Mouse (Mus musculus) spleen, adult 12 weeks (tissue): ENCODE results near the gene Tmem121.
A peak's percentile ranks its signal among the peaks of the same experiment; 100 is the strongest.
"Not testable (repeated sequence)": the region's sequence is repeated elsewhere in the genome, so short reads cannot be mapped to it uniquely, and the experiment has no call there.

ENCODE experiments used
- DNase-seq: peaks from one replicate; pipeline ENCODE4 v3.0.0; 2022; ENCODE audit warnings: low spot score

The Tmem121 gene

GRCm38 (mm10) chr12:113187584-113188295, 2.0 kb downstream of the Tmem121 start:
- DNase-seq, result peak; percentile 56

GRCm38 (mm10) chr12:113188349-113189055, 2.8 kb downstream of the Tmem121 start:
- DNase-seq, result no peak

DNA sequence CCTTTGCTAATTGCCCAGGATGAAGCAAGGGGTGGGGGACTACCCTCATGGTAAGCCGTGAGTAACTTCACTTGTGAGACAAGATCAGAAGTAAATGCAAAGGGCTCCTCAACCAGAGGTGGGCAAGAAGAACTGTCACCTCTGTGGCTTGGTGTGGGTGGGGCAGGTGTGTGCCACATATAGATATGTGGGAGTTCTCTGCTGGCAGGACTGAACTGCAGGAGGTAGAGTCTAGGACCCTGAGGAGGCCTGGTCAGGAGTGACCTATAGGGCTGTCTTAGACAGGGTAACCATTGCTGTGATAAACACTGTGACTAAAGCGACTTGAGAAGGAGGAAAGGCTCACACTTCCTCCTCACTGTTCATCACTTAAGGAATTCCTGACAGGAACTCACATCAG, 7.7 kb downstream of the Tmem121 start:
- DNase-seq, result no peak

DNA sequence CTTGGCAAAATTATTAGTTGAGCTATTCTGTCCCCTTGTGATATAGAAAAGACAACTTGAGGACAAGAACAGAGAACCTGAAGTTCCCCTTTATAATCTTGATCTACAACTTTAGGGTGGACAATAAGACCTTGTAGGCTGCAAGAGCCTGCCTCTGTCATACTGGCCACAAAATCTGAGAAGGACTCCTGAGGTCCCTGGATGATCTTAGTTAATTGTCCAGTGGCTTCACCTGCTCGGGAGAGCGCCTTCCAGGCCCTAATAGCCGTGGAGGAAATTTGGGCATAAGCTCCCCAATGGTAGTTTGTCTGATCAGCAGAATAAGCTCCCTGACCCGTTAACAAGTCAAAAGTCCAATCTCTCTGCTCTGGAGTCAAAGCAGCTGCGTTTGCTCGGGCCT, 13.4 kb downstream of the Tmem121 start:
- not testable (repeated sequence) for DNase-seq

GRCm38 (mm10) chr12:113201301-113201700, 15.6 kb downstream of the Tmem121 start:
- DNase-seq, result no peak

- DNase-seq, result no peak
Observed at GRCm38 (mm10) chr12:113202008-113202407, 16.3 kb downstream of the Tmem121 start.

- no peak for DNase-seq
Observed at GRCm38 (mm10) chr12:113203522-113203921, 17.8 kb downstream of the Tmem121 start.

DNA sequence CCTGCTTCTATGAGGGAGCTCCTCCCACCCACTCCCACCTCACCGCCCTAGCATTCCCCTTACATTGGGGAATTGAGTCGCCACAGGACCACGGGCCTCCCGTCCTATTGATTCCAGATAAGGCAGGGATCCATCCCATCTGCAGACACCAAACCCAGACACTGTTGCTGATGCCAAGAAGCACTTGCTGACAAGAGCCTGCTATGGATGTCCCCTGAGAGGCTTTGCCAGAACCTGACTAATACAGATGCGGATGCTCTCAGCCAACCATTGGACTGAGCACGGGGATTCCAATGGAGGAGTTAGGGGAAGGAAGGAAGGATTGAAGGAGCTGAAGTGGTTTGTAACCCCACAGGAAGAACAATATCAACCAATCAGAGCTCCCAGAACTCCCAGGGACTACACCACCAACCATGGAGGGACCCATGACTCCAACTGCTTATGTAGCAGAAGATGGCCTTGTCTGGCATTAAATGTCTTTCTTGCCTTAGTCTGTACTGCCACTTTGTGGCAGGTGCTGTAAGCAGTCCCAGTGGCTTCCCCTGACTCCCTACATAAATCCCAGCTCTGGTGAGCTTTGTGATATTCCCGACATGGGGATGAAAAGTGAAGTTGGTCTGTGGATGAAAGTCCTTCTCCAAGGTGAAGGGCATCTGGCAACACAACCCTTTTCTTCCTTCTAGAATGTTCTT, 19.7 kb downstream of the Tmem121 start:
- DNase-seq, result no peak

GRCm38 (mm10) chr12:113207737-113208136, 22.0 kb downstream of the Tmem121 start:
- DNase-seq, result no peak

- no peak for DNase-seq
Observed at GRCm38 (mm10) chr12:113210586-113211378, 25.1 kb downstream of the Tmem121 start.

DNA sequence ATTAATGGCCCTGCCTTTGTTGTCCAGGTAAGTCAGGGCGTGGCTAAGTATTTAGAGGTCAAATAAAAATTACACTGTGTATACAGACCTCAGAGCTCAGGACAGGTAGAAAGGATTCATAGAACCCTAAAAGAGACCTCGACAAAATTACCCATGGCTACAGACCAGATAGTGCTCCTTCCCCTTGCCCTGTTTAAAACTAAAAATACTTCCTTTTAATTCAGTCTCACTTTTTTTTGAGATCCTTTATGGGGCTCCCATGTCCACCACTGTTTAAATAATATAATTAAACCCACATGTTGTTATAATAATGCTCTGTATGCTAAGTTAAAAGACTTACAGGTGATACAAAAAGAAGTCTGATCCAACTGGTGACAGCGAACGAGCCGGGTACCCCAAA, 26.0 kb downstream of the Tmem121 start:
- DNase-seq, result no peak

DNA sequence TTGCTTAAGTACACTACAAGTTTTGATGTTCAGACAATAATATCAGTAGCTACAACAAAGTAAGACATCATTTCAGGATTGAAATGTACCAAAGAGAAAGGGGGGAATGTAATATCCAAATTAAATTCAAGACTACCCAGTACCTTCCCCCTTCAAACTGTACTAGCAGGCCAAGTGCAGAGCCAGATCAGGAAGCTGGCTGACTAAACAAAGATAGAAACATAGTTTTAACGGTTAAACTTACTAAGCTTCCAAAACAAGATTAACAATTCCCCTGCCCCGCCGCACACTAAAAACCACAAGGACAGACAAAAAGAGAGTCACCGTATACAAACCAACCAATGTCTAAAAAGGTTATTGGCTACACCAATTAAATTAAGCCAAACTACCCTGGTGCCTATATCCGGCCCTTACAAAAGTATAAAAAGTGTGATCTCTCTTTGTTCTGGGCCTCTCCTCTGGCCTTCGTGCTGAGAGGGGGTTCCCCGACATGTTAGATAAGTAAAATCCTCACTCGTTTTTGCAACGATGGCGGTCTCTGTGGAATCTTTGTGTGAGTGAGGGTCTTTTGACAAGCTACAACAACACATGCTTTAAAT, 26.7 kb downstream of the Tmem121 start:
- no peak for DNase-seq

DNA sequence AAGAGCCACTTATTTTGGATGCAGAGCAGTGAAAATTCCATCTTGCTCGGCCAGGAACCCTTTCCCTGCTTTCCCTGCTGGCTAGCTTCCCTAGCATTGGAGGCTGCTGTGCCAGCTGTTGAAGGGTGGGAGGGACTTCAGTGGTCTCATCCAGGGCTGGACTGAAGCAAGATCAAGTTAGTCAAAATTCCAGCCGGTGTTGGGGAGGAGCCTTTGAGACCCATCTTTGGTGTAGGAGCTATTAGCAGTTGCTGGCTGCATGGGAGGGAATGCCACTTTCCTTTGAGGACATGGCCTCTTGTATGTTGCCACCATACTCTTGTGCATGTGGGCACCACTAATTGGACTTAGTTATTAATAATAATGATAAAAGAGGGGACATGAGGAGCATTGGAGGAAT, 27.5 kb downstream of the Tmem121 start:
- no peak for DNase-seq

DNA sequence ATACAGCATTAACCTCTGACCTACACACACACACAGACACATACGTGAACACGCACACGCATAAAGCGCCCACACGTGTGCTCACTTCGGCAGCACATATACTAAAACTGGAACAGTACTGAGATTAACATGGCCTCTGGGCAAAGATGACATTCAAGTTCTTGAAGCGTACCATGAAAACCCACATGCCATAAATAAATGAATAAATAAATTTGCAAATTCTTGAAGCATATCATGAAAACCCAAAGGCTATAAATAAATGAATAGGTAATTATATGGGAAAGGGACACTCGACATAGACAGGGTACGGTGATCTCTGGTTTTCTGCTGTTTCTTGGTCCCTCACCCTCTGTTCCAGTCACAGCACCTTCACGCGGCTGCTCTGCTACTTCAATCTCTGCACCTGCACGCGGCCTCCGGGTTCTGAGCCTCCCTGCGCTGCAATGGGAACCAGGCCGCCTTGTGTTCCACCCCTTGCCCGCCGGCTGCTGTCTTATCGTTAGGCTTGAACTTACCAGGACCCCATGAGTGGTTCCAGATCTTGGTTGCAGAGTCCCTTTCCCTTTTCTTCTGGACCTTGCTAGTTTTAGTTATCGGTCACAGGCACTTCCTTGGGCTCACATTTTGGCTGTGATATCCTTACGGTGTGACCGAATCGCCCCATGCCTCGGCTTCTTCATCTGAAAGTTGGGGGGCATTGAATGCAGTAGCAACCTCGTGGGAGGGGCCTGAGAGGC, 28.5 kb downstream of the Tmem121 start:
- no peak for DNase-seq

DNA sequence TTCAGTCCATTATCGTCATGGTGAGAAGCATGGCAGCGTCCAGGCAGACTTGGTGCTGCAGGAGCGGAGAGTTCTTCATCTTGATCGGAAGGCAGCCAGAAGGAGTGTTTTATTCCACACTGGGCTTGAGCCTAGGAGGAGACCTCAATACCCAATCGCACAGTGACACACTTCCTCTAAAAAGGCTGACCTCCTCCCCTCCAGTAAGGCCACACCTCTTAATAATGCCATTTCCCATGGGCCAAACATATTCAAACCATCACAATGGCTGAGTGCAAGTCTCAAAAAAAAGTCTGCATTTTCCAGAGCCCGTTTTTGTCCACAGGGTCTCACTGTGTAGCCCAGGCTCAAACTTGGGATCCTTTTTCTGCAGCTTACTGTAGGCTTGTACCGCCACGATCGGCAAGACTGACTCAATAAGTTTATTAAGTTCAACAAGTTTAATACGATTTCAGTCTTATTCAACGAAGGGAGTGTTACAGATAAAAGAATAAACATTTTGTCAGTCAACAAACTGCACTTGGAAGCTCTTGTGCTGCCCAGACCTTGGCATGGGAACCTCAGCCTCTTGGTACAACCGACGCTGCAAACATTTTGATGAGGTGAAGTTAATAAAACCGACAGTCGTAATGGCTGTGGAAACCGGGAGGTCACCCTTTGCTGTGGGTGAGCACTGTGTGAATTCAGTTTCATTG, 29.4 kb downstream of the Tmem121 start:
- no peak for DNase-seq

DNA sequence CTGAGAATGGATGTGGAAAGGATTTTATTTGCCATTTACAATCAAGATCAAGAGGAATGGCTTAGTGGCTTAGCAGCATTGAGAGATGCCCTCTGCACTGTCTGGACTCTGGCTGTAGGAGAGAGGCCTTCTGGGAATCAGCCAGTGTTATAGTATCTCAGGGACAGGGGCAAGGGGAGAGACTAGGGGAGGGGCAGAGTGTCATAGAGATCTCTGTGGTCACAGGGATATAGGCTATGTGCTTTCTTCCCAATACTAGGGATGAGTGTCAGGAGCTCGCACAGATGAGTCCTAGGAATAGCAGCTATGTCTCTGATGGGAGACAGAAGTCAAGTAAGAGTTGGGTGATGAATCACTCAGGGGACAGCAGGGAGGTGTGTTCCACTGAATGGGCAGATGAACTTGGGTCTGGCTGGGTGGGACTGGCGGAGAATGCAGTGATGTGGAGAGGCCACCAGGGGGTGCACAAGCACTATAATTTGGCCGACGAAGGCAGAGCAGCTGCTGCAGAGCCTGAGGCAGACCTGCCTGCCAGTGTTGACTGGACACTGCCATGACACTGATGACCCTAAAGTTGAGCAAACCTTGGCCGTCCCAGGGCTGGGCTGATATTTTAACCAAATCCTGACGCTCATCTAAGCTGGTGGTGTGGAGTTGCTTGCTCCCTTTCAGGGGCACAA, 30.1 kb downstream of the Tmem121 start:
- DNase-seq, result no peak

GRCm38 (mm10) chr12:113217306-113218242, 31.8 kb downstream of the Tmem121 start:
- DNase-seq, result peak; percentile 46

DNA sequence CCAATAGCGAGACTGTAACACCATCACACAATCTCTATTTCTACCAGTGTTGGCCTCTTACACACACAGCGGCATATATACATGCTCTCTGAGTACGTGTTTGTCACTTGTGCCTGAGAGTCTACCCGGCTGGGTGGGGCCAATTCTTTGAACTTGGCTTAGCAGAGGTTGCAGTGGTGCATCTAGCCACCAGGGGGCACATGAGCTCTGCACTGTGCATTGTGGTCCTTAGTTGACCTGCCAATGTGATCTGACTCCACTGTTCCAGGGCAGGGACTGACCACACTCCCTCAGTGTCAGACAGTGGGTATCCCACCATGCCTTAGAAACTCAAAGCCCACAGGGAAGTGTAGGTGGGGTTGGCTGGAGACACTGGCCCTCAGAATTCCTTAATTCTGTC, 34.1 kb downstream of the Tmem121 start:
- DNase-seq, result peak; percentile 39

DNA sequence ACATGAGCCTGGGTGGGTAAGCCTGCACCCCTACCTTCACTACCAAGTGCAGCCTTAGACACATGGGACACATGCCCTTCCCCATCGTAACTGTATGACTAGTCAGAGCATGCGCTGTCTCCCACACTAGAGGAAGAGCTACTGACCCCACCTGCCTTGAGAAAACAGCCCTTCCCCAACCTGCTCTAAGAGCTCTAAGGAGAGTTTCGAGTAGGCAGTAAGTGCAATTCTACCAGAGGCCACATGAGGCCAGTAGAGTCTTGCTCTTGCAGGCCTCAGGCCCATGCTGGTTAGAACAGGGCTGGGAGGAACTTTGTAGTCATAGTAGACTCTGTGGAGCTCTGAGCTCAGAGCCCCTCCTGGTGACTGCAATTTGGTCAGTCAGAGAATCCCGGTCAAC, 34.7 kb downstream of the Tmem121 start:
- peak; percentile 35 for DNase-seq
